Mouse (Mus musculus) heart, adult 8-10 months (tissue): ENCODE results near the gene Olfr50. TPM values are rescaled to one million over a fixed set of nuclear protein-coding genes. Genes with fewer than 3 reads are reported as not detected.

Source experiments
- DNase-seq: peaks from one replicate; pipeline ENCODE4 v3.0.0; 2022; ENCODE audit warnings: low spot score
- total RNA-seq, 4 experiments: library from RNA; stranded (reverse); gene quantifications; 2 replicates each; pipeline ENCODE4 v1.2.4; 2022

The Olfr50 gene
- total RNA-seq, result not detected

- DNase-seq, result no peak
Measured at GRCm38 (mm10) chr2:36790238-36790637, at the start of gene Olfr50. TSS of gene Olfr50 (plus strand) at chr2:36790538.

- DNase-seq, result no peak
Measured at GRCm38 (mm10) chr2:36783976-36784375, 6.4 kb upstream of the Olfr50 start, which contains the start of gene Olfr348. TSS of gene Olfr348 (plus strand) at chr2:36784276.

GRCm38 (mm10) chr2:36816932-36817331 lies 26.6 kb downstream of the Olfr50 start, which contains the start of gene Olfr3:
TSS of gene Olfr3 (minus strand) at chr2:36817032.
- no peak for DNase-seq

GRCm38 (mm10) chr2:36846010-36846409 lies 55.7 kb downstream of the Olfr50 start, which contains the start of gene Olfr350:
TSS of gene Olfr350 (plus strand) at chr2:36846310.
- DNase-seq, result no peak

Other genes starting within 250 kb of the Olfr50 start
- gene Olfr344, start 223.9 kb upstream of the Olfr50 start, total RNA-seq, result under 1 TPM in 1 of 4 experiments, not detected in 3; 0.06 TPM
- not detected for gene Olfr345, start 150.5 kb upstream of the Olfr50 start, total RNA-seq
- not detected for gene Olfr346, start 104.8 kb upstream of the Olfr50 start, total RNA-seq
- not detected for gene Olfr347, start 58.6 kb upstream of the Olfr50 start, total RNA-seq
- gene Olfr348, start 6.3 kb upstream of the Olfr50 start, total RNA-seq, result not detected
- not detected for gene Olfr3, start 26.5 kb downstream of the Olfr50 start, total RNA-seq
- gene Olfr350, start 55.8 kb downstream of the Olfr50 start, total RNA-seq, result not detected
- gene Olfr351, start 72.1 kb downstream of the Olfr50 start, total RNA-seq, result not detected
- not detected for gene Olfr352, start 77.9 kb downstream of the Olfr50 start, total RNA-seq
- gene Olfr353, start 102.4 kb downstream of the Olfr50 start, total RNA-seq, result not detected
- not detected for gene Olfr354, start 115.1 kb downstream of the Olfr50 start, total RNA-seq
- gene Olfr355, start 138.4 kb downstream of the Olfr50 start, total RNA-seq, result not detected
- gene Olfr356, start 146.6 kb downstream of the Olfr50 start, total RNA-seq, result not detected
- not detected for gene Olfr357, start 203.3 kb downstream of the Olfr50 start, total RNA-seq
- not detected for gene Olfr358, start 218.8 kb downstream of the Olfr50 start, total RNA-seq